Mouse (Mus musculus) midbrain, postnatal 0 days (tissue): ENCODE data around the gene Ostm1. TPM values are rescaled to one million over a fixed set of nuclear protein-coding genes. Genes with fewer than 3 reads are reported as not detected.
A peak's percentile ranks its signal among the peaks of the same experiment; 100 is the strongest.

ENCODE experiments used
- ATAC-seq: fragments of 200-750 bp; cut with Nextera tagmentation; 2 replicates; pipeline ENCODE4 v1.8.0; 2017; ENCODE audit warnings: moderate number of reproducible peaks, mild to moderate bottlenecking, moderate TSS enrichment, moderate library complexity; ENCODE audit not compliant: low FRiP score
- DNase-seq: peaks from one replicate; pipeline ENCODE4 v3.0.0-alpha.2; 2015; ENCODE audit warnings: low spot score
- H3K27ac ChIP-seq: fragments of 300-500 bp; sonication (generic); 2 replicates; pipeline ENCODE4 v1.5.1; 2014; ENCODE audit warnings: low read depth, mild to moderate bottlenecking, low read length, mixed read lengths
- H3K27me3 ChIP-seq: fragments of 300-500 bp; sonication (generic); 2 replicates; pipeline ENCODE4 v1.6.1; 2014; ENCODE audit warnings: low read length, control low read depth, mixed read lengths; ENCODE audit not compliant: insufficient read depth
- H3K36me3 ChIP-seq: fragments of 300-500 bp; sonication (generic); 2 replicates; pipeline ENCODE4 v1.6.1; 2014; ENCODE audit warnings: low read length, control low read depth, mixed read lengths; ENCODE audit not compliant: insufficient read depth
- H3K4me1 ChIP-seq: fragments of 300-500 bp; sonication (generic); 2 replicates; pipeline ENCODE4 v1.6.1; 2014; ENCODE audit warnings: mild to moderate bottlenecking, control low read depth, antibody characterized with exemption, low read length, mixed read lengths; ENCODE audit not compliant: insufficient read depth
- H3K4me2 ChIP-seq: fragments of 300-500 bp; sonication (generic); 2 replicates; pipeline ENCODE4 v1.6.1; 2014; ENCODE audit warnings: low read depth, mild to moderate bottlenecking, low read length, mixed read lengths; ENCODE audit not compliant: poor library complexity, severe bottlenecking
- H3K4me3 ChIP-seq: fragments of 300-500 bp; sonication (generic); 2 replicates; pipeline ENCODE4 v1.5.1; 2014; ENCODE audit warnings: low read depth, mild to moderate bottlenecking, low read length, moderate library complexity
- H3K9ac ChIP-seq: fragments of 300-500 bp; sonication (generic); replicated peaks from 2 replicates; pipeline ENCODE4 v1.6.1; 2014; ENCODE audit warnings: mild to moderate bottlenecking, low read length, moderate library complexity, mixed read lengths; ENCODE audit not compliant: poor library complexity, severe bottlenecking
- H3K9me3 ChIP-seq: fragments of 300-500 bp; sonication (generic); 2 replicates; pipeline ENCODE4 v1.6.1; 2016; ENCODE audit warnings: low read length, control low read depth
- CTCF ChIP-seq: IDR thresholded peaks from 2 replicates; pipeline ENCODE4 v1.5.1; 2016; ENCODE audit warnings: antibody characterized with exemption, mild to moderate bottlenecking
- WGBS: fragments of 180-500 bp; shearing (Covaris S2); extraction: QIAGEN DNeasy Blood & Tissue Kit; methylation state at CpG from one replicate; pipeline ENCODE4 v1.1.7; 2014; 5-methylcytosine and 5-hydroxymethylcytosine counted together
- polyA plus RNA-seq: library from polyadenylated mRNA; unstranded; fragments of >200 nt; fragmentation: Nextera tagmentation; extraction: Ambion mirVana; gene quantifications from 2 replicates; pipeline ENCODE4 v1.2.1, GENCODE M21; 2015
- total RNA-seq: library from RNA; depleted of rRNA; stranded (reverse); fragments of >200 nt; gene quantifications from 2 replicates; pipeline ENCODE4 v1.2.3, GENCODE M21; 2014

The Ostm1 gene
- total and polyA plus RNA-seq, 2 experiments from 2014 or later = 40.0 to 46.6 TPM

GRCm38 (mm10) chr10:42581694-42582565 is 1.7 kb upstream of the Ostm1 start:
- H3K27ac ChIP-seq = no peak overlapping the region
- H3K9ac ChIP-seq = no peak overlapping the region
- H3K27me3 ChIP-seq = peaks cover 72% of the 10 kb centered on the region
- TF ChIP-seq CTCF = no peak
- ATAC-seq (no peak), DNase-seq (no peak)
- no peaks in the 10 kb centered on the region for H3K36me3 ChIP-seq
- H3K4me3 ChIP-seq = peak overlapping the region; percentile 26
- no peaks in the 10 kb centered on the region for H3K9me3 ChIP-seq
- H3K4me2 ChIP-seq = peak overlapping the region; percentile 30
- H3K4me1 ChIP-seq = no peaks in the 10 kb centered on the region
- 2% methylated on average over 45 of the region's 45 CpGs for WGBS

GRCm38 (mm10) chr10:42582566-42583110 is 984 bp upstream of the Ostm1 start:
- DNase-seq (no peak), ATAC-seq (no peak)
- Histone ChIP-seq H3K27me3 (peaks cover 68% of the 10 kb centered on the region), H3K27ac (no peak overlapping the region), H3K4me1 (no peaks in the 10 kb centered on the region), H3K9ac (no peak overlapping the region), H3K4me3 (peak overlapping the region; percentile 26), H3K4me2 (peak overlapping the region; percentile 30), H3K9me3 (no peaks in the 10 kb centered on the region), H3K36me3 (no peaks in the 10 kb centered on the region)
- under 1% methylated on average over 44 of the region's 44 CpGs for WGBS
- no peak for TF ChIP-seq CTCF

- no peak for TF ChIP-seq CTCF
- Histone ChIP-seq H3K4me3 (peak overlapping the region; percentile 26), H3K36me3 (no peaks in the 10 kb centered on the region), H3K4me1 (no peaks in the 10 kb centered on the region), H3K27ac (no peak overlapping the region), H3K27me3 (peaks cover 67% of the 10 kb centered on the region), H3K4me2 (peak overlapping the region; percentile 37), H3K9me3 (no peaks in the 10 kb centered on the region), H3K9ac (no peak overlapping the region)
- ATAC-seq (no peak), DNase-seq (no peak)
- under 1% methylated on average over 32 of the region's 32 CpGs for WGBS
These were observed 347 bp downstream of the Ostm1 start for GRCm38 (mm10) chr10:42583902-42584435.

- Histone ChIP-seq H3K27ac (no peak overlapping the region), H3K9me3 (no peaks in the 10 kb centered on the region), H3K27me3 (peaks cover 65% of the 10 kb centered on the region), H3K36me3 (no peaks in the 10 kb centered on the region), H3K4me3 (peak overlapping the region; percentile 26), H3K4me1 (no peaks in the 10 kb centered on the region), H3K4me2 (peak overlapping the region; percentile 37), H3K9ac (no peak overlapping the region)
- ATAC-seq (no peak), DNase-seq (no peak)
- TF ChIP-seq CTCF = no peak
- WGBS = 1% methylated on average over 37 of the region's 37 CpGs
These were observed 888 bp downstream of the Ostm1 start for GRCm38 (mm10) chr10:42584436-42584983.

- no peak for TF ChIP-seq CTCF
- peaks cover 65% of the 10 kb centered on the region for H3K27me3 ChIP-seq
- DNase-seq (no peak), ATAC-seq (no peak)
- H3K9ac ChIP-seq = no peak overlapping the region
- 2% methylated on average over 8 of the region's 8 CpGs for WGBS
- H3K4me2 ChIP-seq = no peak overlapping the region
- no peak overlapping the region for H3K27ac ChIP-seq
- H3K4me1 ChIP-seq = no peaks in the 10 kb centered on the region
- H3K9me3 ChIP-seq = no peaks in the 10 kb centered on the region
- no peak overlapping the region for H3K4me3 ChIP-seq
- no peaks in the 10 kb centered on the region for H3K36me3 ChIP-seq
These were observed 1.5 kb downstream of the Ostm1 start for GRCm38 (mm10) chr10:42585156-42585555.
